Mouse (Mus musculus) activated CD4-positive, CD25-positive, alpha-beta regulatory T cell, adult 4 months (primary cell): ENCODE measurements around the gene Zdhhc16. TPM values are rescaled to one million over a fixed set of nuclear protein-coding genes. Genes with fewer than 3 reads are reported as not detected.

Experiments used
- ATAC-seq: one replicate; pipeline ENCODE4 v1.8.0; 2017
- polyA plus RNA-seq, 2 experiments: library from polyadenylated mRNA; unstranded; fragments of 100-300 nt; shearing (Covaris generic); gene quantifications; one replicate each; pipeline ENCODE4 v1.2.1; 2017

Gene Zdhhc16
- polyA plus RNA-seq, 2 experiments from 2014 or later = 39.0 to 41.1 TPM

DNA sequence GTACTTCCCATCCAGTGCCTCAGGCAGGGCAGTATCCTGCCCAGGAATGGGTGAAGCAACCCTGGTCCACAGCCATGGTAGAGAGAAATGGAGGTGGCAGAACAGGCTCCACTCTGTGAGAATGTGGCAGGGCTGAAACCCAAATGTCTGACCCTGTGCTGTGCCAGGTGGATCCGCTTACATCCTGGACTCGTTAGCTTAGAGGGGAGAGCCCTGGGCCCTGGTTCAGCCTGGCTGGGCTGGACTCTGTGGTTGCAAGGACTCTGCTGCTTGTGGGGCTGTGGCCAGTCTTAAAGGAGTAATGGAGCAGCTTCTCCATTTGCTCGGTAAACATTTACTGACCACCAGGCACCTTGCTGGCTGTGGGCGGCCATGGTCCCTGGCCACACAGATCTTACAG is 53.9 kb downstream of the Zdhhc16 start:
- ATAC-seq = no peak

DNA sequence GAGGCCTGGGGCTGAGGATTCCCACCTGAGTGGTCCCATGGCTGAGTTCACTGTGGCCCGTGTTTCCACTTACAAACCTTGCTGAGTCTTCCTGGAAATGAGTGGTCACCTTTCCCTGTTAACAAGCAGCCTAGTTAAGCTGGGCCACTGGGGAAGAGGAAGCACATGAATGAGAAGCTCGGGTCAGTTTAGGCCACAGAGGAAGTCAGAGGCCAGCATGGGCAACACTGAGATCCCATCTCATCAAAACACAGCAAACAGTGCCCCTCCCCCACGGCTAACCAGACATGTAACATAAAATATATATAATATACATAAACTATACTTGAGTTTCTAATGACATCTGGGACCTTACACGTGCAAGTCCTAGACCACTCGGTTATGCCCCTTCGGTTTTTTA is 56.5 kb downstream of the Zdhhc16 start:
- no peak for ATAC-seq

DNA sequence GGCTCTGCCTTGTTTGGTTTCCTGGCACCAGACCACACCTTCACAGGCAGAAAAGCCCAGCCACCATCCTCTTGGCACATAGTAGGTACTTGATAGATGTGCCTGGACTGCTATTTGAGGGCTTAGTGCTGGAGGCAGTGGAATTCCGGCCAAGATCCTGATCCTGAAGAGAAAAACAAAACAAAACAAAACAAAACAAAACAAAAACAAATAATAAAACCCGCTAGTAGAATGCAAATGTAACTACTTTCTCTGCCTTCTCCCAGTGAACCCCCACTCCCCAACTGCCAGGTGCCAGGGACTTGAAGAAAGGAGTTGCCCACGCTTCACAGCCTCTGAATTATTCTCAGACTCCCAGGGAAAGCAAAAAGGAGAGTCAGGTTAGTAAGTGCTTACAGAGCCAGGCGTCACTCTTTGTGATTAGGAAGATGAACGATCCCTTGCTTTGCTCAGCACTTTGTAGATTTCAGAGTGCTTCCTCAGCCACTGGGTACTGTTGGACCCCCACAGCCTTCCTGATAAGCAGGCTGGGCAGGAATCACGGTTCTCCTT is 58.7 kb downstream of the Zdhhc16 start:
- no peak for ATAC-seq

DNA sequence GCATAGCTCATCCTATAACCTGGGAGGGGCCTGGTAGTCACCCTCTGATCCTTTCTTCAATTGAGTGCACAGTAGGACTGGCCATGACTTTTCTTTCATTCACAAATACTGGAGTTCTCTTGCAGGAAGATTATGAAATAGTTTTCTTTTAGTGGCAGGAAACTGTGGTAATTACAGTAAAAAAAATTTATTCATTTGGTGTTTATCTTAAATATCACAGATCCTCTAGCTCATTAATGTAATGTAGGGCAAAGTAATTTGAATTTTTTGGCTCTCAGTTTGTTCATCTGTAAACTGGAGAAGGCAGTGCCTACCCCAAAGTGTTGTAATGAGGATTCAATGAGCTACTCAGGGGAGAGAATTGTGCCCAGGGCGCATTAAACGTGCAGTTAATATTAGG is 59.7 kb downstream of the Zdhhc16 start:
- ATAC-seq = no peak

DNA sequence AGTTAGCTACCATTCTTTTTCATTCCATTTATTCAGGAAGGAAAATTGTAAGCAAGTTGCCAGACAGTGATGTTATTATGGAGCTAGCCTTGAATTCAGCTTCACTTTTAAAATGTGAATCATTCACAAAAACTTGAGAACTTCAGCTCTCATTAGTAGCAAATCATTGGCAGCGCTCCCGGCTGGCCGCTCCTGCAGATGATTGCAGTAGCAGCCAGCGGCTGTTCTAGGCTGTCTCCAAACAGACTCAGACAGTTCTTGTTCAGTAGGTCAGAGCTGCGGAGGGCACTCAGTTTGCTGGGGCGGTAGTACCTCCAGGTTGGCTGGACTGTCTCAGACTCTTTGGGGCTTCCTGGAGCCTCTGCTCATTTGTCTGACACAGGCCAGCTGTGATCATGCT is 60.2 kb downstream of the Zdhhc16 start:
- no peak for ATAC-seq

Other genes with a start within 250 kb of the Zdhhc16 start
- gene Slit1, start 189.8 kb upstream of the Zdhhc16 start, polyA plus RNA-seq = under 1 TPM in 1 of 2 experiments, not detected in 1; 0.08 TPM
- gene Arhgap19, start 131.4 kb upstream of the Zdhhc16 start, polyA plus RNA-seq = 1 to 10 TPM; 6.7 to 7.1 TPM
- 10 to 100 TPM; 15.5 to 17.9 TPM for gene Frat1, start 103.5 kb upstream of the Zdhhc16 start, polyA plus RNA-seq
- gene Frat2, start 85.3 kb upstream of the Zdhhc16 start, polyA plus RNA-seq = 1 to 10 TPM in 1 of 2 experiments, under 1 TPM in 1; 0.65 to 1.5 TPM
- gene Rrp12, start 37.3 kb upstream of the Zdhhc16 start, polyA plus RNA-seq = 1 to 10 TPM; 6.9 to 8.8 TPM
- 10 to 100 TPM; 60.3 to 83.9 TPM for gene Pgam1, start 21.6 kb upstream of the Zdhhc16 start, polyA plus RNA-seq
- 100 to 1,000 TPM in 1 of 2 experiments, 10 to 100 TPM in 1; 75.9 to 103 TPM for gene Exosc1, start 57 bp upstream of the Zdhhc16 start, polyA plus RNA-seq
- 10 to 100 TPM; 63.7 to 75.3 TPM for gene Mms19, start 47.7 kb downstream of the Zdhhc16 start, polyA plus RNA-seq
- 1 to 10 TPM; 2.6 to 4.0 TPM for gene Ubtd1, start 48.3 kb downstream of the Zdhhc16 start, polyA plus RNA-seq
- not detected for gene Ankrd2, start 102.5 kb downstream of the Zdhhc16 start, polyA plus RNA-seq
- not detected for gene Hoga1, start 112.1 kb downstream of the Zdhhc16 start, polyA plus RNA-seq
- not detected for gene 4933411K16Rik, start 118.8 kb downstream of the Zdhhc16 start, polyA plus RNA-seq
- not detected for gene Morn4, start 152.9 kb downstream of the Zdhhc16 start, polyA plus RNA-seq
- 10 to 100 TPM in 1 of 2 experiments, 1 to 10 TPM in 1; 8.1 to 12.4 TPM for gene Pi4k2a, start 157.0 kb downstream of the Zdhhc16 start, polyA plus RNA-seq
- 1 to 10 TPM; 9.2 to 9.7 TPM for gene Avpi1, start 195.6 kb downstream of the Zdhhc16 start, polyA plus RNA-seq
- 1 to 10 TPM; 5.7 to 6.5 TPM for gene Marveld1, start 213.9 kb downstream of the Zdhhc16 start, polyA plus RNA-seq
- gene Zfyve27, start 230.5 kb downstream of the Zdhhc16 start, polyA plus RNA-seq = 10 to 100 TPM; 13.9 to 15.2 TPM